Mouse (Mus musculus): ENCODE results near the gene Ripor2.

DNA sequence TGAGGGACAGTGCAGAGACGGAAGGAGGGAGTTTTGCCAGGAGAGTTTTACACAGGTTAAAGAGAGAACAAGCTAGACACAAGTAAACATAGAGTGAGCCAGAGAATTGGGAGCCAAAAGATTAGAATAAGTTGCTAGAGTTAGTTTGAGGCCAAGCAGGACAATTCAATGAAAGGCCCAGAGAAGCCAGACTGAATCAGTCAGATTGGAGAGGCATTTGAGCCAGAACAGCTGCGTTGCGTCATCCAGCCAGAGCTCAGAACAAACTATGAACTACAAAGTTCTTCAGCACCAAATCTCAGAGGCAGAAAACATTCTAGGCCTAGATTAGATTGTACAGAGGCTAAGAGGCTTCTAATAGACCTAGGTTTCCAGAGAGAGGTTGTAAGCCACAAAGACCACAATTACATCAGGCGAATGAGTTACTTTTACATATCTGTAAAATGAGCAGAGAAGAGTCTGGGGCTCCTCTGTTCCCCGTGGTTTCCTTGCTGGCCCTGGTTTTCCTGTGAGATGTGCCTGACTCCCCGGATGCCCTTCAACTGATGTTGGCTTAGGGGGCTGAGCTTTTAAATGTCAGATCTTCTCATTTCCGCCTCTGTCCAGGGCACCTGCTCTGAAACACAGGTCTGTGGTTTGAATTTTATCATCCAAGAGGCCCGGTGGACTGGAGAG lies 196.9 kb downstream of the Ripor2 start:
- TF ChIP-seq CTCF (IDR thresholded peaks at IDR 0.05) (no peak), EP300 (IDR thresholded peaks at IDR 0.05) (no peak)
